Mouse (Mus musculus) thymus, postnatal 4 days (tissue): ENCODE results near the gene Sgta.
"Not testable (repeated sequence)": the region's sequence is repeated elsewhere in the genome, so short reads cannot be mapped to it uniquely, and the experiment has no call there.

Experiments
- DNase-seq: peaks from one replicate; pipeline ENCODE4 v3.0.0; 2021

Sgta gene

GRCm38 (mm10) chr10:81059603-81060543 is at the start of gene Sgta:
Gene Sgta (minus strand): TSS chr10:81060181.
- DNase-seq = peak; percentile 96

- peak; percentile 94 for DNase-seq
Observed at GRCm38 (mm10) chr10:81106113-81106721, 46.2 kb upstream of the Sgta start.

GRCm38 (mm10) chr10:81105565-81106112 is 45.7 kb upstream of the Sgta start, which contains the start of gene Map2k2:
Gene Map2k2 (plus strand): TSS chr10:81105915.
- peak; percentile 99 for DNase-seq

- no peak for DNase-seq
Observed at GRCm38 (mm10) chr10:81094931-81095678, 35.1 kb upstream of the Sgta start.

- no peak for DNase-seq
Observed at GRCm38 (mm10) chr10:81092465-81093250, 32.7 kb upstream of the Sgta start.

GRCm38 (mm10) chr10:81090621-81091020 is 30.6 kb upstream of the Sgta start:
- no peak for DNase-seq

GRCm38 (mm10) chr10:81089216-81089615 is 29.2 kb upstream of the Sgta start:
- DNase-seq = no peak

- peak; percentile 67 for DNase-seq
Observed at GRCm38 (mm10) chr10:81087021-81087420, 27.0 kb upstream of the Sgta start.

GRCm38 (mm10) chr10:81082168-81082960 is 22.4 kb upstream of the Sgta start:
- peak; percentile 84 for DNase-seq

- DNase-seq = no peak
Observed at GRCm38 (mm10) chr10:81080008-81080655, 20.2 kb upstream of the Sgta start.

GRCm38 (mm10) chr10:81077916-81078315 is 17.9 kb upstream of the Sgta start:
- DNase-seq = no peak

GRCm38 (mm10) chr10:81076356-81076755 is 16.4 kb upstream of the Sgta start:
- DNase-seq = no peak

GRCm38 (mm10) chr10:81075734-81076133 is 15.8 kb upstream of the Sgta start:
- no peak for DNase-seq

- peak; percentile 69 for DNase-seq
Observed at GRCm38 (mm10) chr10:81073464-81073863, 13.5 kb upstream of the Sgta start.

GRCm38 (mm10) chr10:81072290-81072689 is 12.3 kb upstream of the Sgta start:
- DNase-seq = no peak

GRCm38 (mm10) chr10:81069836-81070235 is 9.9 kb upstream of the Sgta start, which contains the start of gene Thop1:
Gene Thop1 (plus strand): TSS chr10:81070035.
- DNase-seq = peak; percentile 97

- no peak for DNase-seq
Observed at GRCm38 (mm10) chr10:81068706-81069105, 8.7 kb upstream of the Sgta start.

GRCm38 (mm10) chr10:81064519-81064918 is 4.5 kb upstream of the Sgta start:
- not testable (repeated sequence) for DNase-seq

GRCm38 (mm10) chr10:81062710-81063109 is 2.7 kb upstream of the Sgta start:
- DNase-seq = no peak

GRCm38 (mm10) chr10:81058896-81059295 is 1.1 kb downstream of the Sgta start:
- DNase-seq = no peak
